Mouse (Mus musculus) MEL-GATA-1-ER (cell line): ENCODE data around the gene Lhx2.
A peak's percentile ranks its signal among the peaks of the same experiment; 100 is the strongest.

ENCODE experiments used
- DNase-seq: peaks from one replicate; pipeline ENCODE4 v3.0.0-alpha.2; 2012; ENCODE audit warnings: low read depth; ENCODE audit errors: extremely low read depth

Lhx2 gene

DNA sequence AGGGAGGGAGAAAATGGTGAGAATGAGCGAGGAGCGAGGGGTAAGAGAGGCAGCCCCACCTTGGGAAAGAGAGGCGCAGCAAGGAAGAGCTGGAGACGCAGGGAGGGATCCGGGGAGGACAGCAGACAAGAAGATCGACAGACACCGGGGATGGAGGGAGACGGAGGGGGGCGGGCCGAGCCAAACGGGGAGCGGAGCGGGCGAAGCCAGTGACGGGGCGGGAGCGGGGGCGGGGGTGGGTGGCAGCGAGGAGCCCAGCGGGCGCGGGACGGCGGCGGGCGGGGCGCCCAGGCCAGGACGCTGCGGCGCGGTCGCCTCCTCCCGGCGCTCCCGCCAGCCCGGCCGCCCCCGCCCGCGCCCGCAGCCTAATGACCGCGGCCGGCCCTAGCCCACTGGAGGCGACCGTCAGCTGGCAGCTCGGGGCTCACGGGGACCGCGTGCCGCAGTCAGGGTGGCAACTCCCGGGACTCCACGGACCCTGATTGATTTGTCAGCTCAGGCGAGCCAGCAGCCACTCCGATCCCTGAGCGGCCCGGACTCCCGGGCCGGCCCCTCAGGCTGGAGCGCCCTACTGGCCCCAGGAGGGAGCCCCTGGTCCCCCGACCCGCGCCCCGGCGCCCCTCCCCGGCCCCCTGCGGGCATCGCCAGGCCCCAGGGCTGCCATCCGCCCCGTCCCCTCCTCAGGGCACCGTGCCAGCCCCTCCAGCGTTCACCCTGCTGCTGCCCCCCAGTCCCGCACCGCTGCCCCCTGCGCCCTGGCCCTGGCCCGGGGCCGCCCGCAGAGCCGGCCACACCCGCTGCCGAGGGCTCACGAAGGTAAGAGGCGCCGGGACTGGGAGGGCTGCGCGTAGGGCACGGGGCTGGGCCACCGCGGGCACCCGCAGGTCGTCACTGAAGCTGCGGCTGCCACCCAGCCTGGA lies at the start of gene Lhx2:
Gene Lhx2 (plus strand): TSS at position 292 of the 920 bp plus-strand sequence.
- no peak for DNase-seq

DNA sequence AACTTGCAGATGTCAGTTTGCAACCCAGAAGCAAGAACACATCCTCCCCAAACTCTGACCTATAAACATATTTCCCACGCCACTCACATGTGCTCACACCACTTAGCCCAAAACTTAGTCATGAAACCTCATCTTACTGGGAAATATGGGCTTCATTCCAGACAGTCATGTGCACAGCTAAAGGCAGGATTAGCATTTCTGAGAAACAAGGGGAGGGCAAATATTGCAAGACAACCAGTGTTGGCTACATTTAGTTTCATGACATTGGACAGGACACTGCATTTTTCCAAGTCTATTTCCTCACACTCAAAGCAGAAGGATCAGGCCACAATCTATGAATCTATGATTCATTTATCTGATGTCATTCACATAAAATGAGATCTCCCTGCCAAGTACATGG lies 47.6 kb upstream of the Lhx2 start:
- DNase-seq: no peak

DNA sequence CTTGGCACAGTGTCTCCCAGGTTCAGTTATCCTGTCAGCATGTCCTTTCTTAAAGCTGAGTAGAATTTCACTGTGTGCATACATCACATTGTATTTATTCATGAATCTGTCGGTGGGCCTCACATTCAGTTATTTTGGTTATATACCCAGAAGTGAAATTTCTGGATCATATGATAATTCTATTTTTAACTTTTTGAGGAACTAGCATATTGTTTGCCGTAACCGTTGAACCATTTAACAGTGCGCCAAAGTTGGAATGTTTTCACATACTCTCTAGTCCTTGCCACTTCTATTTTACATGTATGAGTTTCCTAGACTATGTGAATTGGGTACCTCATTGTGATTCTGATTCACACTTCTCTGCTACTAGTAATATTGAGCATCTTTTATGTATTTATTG lies 43.1 kb upstream of the Lhx2 start:
- DNase-seq: no peak

DNA sequence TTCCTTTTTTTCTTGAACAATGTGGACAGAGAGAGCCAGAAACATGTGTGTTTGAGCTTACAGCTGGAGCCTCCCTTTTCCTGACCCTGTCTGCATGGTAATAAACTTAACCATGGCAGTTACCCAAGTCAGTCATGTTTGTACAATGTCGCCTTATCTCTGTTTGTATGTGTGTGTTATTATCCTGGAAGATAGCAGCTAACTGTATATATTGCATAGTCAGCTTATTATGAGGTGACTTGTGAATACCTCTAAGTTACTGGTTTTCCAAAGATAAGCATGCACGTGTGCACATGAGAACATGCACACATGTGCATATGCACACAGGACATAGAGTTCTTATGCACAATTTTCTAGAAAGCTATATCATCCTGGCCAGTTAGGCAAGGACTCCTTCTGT lies 38.1 kb upstream of the Lhx2 start:
- no peak for DNase-seq

DNA sequence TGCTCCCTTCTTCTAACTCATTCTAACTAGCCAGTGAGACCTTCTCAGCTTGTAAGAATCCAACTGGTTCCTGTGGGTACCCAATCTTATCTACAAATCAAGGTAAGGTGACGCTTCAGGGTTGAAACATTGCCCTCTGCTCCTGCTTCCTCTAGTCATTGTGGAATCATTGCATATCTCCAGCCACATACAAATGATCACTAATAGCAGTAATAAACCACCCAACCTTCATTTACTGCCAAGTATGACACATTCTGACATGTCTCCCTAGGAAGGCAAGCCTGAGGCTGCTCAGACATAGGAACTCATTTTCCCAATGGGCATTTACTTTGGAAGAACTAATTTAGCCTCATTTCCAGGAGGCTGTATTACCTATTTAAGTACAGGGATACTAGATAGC lies 33.9 kb upstream of the Lhx2 start:
- no peak for DNase-seq

DNA sequence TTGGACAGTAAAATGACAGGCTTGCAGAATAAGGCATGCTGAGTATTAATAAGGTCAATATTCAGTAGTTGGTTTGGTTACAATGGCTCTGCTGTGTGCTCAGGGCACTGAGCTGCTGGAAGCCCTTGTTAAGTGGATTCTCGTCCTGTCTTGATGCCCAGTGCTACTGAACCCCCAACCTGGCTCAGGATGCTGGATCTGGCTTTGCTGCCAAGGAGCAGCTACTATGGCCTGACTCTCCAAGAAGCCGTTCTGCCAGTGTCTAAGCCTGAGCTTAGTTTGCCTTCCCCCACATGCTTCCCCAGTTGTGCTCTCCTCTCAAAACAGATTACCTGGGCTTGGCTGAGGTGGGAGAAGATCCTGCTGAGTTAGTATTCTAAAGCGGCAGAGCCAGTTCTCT lies 26.2 kb upstream of the Lhx2 start:
- DNase-seq: no peak

DNA sequence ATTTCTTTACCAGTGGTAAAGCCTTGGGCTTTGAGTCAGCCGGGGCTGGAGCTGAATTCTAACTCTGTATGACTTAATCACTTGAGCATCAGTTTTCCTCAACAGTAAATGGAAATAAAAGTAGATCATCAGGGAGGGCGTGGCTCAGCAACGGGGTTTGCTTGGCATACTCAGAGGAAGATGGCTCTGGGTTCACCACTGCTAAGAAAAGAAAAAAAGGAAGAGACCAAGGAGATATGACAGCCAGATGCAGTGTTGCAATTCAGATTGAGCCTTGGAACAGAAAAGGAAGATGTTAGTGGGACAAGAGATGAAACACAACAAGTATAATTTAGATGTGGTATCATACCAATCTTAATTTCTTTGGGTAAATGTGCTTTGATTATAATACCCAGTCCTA lies 25.7 kb upstream of the Lhx2 start:
- DNase-seq: peak; percentile 12

DNA sequence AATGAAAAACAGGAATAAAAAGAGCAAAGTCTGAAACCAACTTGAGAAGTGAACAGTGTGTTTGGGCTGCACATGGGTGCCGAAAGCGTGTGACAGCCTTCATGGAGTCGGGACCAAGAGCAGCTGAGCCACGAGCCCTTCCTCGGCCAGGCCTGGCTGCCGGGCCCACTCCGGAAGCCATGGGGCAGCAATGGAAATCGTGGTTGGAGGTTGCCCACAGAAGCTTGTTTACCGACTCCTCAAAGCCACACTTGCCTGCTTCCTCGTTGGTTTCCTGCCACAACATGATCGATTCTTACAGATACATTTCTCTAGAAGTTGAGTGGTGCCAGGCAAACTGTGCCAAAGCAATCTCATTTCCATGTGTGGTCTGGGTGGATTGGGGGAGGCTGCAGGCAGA lies 20.0 kb upstream of the Lhx2 start:
- no peak for DNase-seq

DNA sequence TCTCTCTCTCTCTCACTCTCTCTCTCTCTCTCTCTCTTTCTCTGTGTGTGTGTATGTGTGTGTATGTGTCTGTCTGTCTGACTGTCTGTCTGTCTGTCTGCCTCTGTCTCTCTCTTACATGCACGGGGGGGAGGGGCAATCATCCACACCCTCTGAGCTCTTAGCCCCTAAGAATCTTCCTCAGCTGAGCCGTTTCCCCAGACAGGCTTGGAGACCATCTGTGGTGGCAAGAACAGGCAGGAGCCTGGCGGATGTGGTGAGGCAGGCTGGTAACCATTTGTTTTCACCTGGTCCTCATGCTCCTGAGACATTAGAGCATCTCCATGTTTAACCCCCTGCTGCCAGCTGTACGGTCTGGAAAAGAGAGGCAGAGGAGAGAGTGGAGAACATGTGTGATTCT lies 18.2 kb upstream of the Lhx2 start:
- DNase-seq: no peak

DNA sequence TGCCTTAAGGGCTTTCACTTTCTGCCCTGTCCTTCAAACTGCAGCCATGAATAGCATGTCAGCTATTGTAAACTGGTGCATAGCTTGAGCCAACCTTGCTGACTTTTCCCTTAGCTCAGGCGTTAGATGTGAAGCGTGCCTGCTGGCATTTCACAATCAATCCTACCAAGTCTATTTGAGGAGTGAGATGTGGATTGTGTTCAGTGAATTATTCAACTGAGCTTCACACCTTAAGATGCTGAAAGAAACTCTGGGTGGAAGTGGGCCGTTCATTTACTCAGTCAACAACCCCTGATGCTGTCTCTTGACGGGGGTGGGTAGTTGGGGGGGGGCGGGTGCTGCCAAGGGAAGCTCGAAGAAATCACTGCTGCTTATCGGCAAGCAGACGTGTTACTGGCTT lies 15.7 kb upstream of the Lhx2 start:
- DNase-seq: no peak

DNA sequence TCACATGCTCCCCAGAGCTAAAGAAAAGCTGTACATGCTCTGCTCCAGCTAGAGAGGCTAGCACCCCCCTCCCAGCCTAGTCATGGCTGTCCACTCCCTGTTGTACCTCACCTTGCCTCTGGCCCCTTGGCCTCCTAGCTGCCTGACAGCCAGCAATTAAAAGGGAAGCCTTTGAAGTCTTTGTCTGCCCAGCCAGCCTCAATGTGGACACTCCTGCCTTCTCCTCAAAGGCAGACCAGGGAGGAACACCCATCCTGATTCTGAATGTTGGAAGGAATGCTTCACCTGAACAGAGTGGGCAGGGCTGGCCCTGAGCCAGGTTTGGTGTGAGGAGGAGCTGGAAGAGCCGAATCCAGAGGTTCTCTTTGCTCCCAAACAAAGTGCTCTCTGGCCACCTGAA lies 12.4 kb upstream of the Lhx2 start:
- no peak for DNase-seq

DNA sequence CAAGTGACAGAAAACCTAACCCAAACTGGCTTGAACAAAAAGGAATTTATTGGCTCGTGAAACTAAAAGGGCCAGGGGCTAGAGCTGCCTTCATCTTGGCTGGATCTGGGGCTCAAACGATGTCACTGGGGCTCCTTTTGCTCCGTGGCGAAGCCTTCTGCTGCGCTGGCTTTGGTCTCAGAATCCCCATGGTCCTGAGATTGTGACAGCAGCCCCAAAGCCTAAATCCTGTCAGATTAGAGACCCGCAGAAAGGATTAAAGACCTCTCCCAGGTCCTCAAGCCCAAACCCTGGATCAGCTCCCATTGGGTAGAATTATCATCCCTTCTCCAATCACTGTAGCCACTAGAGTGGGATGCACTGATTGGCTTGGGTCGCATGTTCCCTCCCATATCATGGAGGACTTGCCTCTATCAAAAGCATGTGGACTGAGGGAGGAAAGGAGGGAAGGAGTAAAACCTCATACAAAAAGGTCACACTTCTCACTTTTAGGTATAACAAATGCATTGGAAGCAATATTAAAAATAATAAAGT lies 5.4 kb upstream of the Lhx2 start:
- DNase-seq: no peak

DNA sequence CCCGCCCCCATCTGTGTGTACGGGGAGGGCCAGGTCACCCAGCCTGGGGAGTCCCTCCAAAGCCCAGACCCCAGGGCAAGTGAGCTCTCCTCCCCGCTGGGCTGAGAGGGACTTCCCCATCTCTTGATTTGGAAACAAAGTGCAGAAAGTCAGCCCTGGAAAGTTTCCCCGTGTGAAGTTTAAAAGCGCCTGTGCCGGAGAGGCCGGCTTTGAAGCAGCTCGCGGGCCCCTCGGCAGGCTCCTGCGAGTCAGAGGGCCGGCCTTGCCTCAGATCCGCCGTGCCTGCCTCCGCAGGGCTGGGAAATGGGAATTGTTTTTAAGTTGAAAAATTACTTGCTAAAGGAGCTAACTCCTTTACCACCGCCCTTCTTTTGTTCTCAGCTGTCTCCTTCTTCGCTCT lies 2.5 kb upstream of the Lhx2 start:
- no peak for DNase-seq

DNA sequence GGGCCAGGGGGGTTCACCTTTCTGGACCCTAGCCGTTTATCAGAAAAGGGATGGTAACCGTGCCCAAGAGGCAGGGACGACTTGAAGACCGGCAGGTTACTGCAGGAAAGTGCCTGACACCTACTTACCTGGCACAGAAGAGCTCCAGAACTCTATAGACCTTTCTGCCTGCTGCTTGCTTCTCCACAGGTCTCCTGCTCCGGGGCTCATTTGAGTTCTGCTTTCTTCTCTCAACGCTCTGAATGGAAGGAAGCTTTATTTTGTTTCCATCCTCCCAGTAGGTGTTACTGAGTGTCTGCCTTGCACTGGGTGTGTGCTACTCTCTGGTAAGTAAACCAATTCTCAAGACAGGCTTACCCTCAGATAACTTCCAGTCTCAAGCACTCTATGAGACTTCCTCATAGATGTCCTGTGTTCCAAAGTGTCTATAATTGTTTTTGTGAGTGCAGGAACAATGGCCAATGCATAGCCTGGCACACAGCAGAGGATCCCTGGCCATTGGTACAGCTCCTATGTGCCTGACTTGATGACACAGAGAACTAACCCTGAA lies 1.9 kb upstream of the Lhx2 start:
- no peak for DNase-seq

DNA sequence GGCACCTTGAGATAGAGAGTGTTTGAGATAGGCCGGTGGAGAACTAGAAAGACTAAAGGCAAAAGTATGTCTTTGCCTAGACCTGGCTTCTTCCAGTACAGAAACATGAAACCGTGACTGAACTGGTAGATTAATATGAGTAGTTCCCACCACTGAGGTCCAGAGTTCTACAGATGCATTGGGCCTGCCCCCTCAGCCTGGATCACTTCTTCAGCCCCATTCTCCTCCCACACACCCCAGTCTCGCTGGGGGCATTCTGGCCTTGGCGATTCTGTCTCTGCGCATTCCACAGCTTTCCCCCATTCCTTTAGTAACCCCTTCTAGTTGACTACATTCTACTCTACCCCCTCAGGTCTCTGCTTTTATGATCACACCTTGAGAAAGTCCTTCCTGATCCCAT lies 1.4 kb upstream of the Lhx2 start:
- DNase-seq: no peak

DNA sequence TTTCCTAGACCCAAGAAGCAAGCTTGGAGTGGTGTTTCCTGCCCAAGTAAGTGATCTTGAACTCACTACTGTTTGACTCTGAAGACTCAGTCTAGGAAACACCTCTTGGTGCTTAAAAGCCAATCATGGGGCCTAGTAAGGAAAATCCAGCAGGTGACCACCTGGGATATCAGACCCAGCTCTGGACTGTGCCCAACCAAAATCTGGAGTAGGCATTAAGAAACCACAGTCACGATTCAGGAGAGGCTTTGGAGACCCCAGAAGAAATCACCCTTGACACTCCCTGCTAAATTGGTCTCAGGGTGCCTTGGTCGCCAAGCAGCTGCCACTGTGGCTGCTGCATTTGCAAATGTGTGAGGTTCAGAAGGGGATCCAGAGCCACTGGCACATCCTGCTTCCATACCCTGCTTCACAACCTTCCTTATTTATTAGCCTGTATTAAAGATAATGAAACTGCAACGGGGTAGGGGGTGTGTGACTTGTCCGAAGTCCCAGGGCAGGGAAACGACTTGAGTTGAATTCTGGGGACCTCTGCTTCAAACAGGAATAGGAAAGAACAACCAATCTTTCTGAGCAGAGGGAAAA lies 641 bp upstream of the Lhx2 start:
- no peak for DNase-seq

DNA sequence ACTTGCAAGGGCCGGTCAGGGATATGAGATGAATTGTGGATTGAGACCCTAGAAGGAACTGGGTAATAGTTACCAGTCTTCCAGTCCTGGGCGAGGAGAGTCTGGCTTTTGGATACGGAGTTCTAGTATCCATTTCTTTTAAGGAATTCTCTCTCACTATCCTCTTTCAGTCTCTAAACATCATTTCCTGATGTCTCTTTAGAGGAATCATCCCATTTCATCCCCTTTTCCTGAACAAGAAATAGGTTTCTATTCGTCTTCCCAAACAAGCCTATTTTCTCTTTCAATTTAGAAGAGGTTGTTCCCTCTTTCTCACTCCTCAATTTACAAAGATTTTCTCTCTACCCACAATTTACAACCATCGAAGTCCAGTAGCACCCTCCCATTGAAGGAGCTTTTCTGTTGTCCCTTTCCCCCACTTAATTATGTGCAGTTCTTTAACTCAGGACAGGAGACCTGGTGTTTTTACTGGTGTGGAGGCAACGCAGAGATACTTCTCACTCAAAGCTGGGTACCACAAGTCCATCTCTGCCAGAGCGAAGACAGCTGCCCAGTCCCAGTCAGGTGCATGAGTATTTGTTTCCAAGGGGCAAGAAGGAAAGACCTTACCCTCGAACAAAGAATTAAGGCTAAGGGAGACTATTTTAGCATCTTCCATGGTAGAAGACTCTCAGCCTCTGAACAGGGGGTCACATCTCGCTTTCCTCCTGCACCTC lies 987 bp downstream of the Lhx2 start:
- no peak for DNase-seq

DNA sequence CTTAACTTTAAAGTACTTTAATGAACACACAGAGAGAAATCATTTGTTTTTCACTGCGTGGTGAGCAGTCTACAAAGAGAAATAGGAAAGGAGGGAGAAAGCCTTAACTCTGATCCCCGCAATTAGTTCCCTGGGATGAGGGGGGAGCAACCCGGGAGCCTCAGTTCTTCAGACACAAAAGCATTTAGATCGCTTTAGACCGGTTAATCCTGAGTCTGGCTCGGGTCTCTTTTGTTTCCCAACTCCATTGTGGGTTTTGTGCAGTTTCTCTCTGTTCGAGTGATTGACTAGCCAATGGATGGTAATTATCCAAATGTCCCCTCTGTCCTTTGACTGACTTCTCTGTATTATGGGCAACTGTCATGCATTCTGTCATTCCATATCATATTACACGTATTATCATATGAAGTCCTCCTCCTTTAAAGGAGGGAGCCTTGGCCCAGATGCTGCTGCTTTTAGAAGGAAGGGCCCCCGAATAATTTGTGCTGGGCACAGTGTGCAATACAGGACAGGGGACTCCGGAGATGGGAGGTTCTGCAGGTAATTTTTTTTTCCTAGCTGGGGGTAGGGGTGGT lies 1.6 kb downstream of the Lhx2 start:
- no peak for DNase-seq

DNA sequence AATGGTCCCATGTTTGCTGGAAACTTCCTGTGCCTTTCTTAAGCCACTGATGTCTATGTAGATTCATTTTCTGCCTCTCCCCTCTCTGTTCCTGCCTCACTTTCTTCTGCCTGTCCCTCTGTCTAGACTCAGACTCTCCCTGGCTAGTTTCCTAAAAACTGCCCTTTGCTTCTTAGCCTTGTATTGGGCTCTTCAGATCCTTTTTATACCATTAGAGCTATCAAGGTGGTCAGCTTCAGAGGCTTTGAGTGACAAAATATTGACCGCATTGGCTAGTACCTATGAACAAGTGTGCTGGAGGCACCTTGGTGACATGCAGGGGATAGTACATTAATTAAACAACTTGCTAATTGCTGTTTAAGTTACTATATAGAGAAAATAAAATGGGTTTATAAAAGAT lies 4.5 kb downstream of the Lhx2 start:
- no peak for DNase-seq

DNA sequence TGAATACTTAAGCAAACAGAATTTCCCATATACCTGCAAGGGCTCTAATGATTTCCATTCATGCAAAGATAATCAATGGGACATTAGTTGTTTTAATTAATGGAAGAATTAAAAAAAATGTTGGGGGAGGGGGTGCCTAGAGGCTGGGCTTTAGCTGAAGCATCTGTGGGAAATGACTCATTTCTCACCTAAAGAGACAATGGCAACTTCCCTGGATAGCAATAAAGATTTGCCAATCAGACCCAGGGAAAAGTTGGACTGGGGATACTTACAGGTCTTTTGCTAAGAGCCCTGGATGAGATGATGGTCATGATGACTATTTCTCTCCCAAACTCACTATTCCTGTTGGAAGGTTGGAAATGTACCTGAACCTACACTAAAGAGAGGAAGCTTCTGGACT lies 5.6 kb downstream of the Lhx2 start:
- no peak for DNase-seq

DNA sequence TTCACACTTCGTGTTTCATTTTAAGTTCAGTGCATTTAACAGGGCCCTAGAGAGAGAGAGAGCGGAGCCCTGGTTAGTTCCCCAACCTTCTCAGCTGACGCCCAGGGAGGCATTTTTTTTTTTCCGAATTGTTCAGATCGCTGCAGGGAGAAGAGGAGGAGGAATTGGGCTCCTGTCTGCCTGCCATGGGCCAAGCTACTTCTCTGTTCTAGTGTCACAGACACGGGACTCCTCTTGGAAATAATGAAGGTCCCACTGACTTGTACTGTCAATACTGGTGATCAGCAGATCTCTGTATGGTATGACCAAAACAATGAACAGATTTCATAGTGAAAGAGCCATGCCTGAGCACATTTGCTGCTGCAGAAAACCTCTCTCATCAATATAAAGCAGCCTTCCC lies 7.3 kb downstream of the Lhx2 start:
- DNase-seq: no peak
